Comparison of ENCODE assay signal across 21 mouse cellular contexts in genomic region chr10:118107031-118107430, GRCm38 (mm10). TPM values are rescaled to one million over a fixed set of nuclear protein-coding genes. Genes with fewer than 3 reads are reported as not detected.
A peak's percentile ranks its signal among the peaks of the same experiment; 100 is the strongest.
DNase-seq lines count a peak whose midpoint lies in the region; ATAC-seq and TF ChIP-seq lines count a peak whose summit lies in the region.
"Had no signal": no experiment of that assay in that cellular context is flagged by ENCODE, and none has a peak within 500 bp of the region (broad histone marks: within the 10 kb centered on the region; RNA-seq: fewer than 3 reads in every experiment).

No protein-coding gene starts in this region.

- H3K4me3 ChIP-seq in forebrain, embryonic 11.5 days (ENCODE audit: low read depth, low read length), result no peak overlapping the region
- no peak overlapping the region for H3K4me3 ChIP-seq in forebrain, embryonic 15.5 days
- no peak overlapping the region for H3K4me3 ChIP-seq in hindbrain, embryonic 13.5 days
- H3K4me3 ChIP-seq in hindbrain, embryonic 11.5 days (ENCODE audit: low read depth, low read length), result no peak overlapping the region
- H3K4me3 ChIP-seq in neural tube, embryonic 13.5 days, result no peak overlapping the region
- no peak overlapping the region for H3K4me3 ChIP-seq in intestine, postnatal 0 days (ENCODE audit: low read depth, low read length)
- H3K4me3 ChIP-seq: forebrain, embryonic 10.5 days had no signal

- H3K4me1 ChIP-seq in forebrain, embryonic 11.5 days (replicated peaks; ENCODE audit: control insufficient read depth, insufficient read depth, low read length), result 0 out of 2 replicates have a peak, but pooled peaks cover 4% of the 10 kb centered on the region
- peaks cover 8% of the 10 kb centered on the region for H3K4me1 ChIP-seq in forebrain, embryonic 15.5 days
- H3K4me1 ChIP-seq in hindbrain, embryonic 13.5 days (replicated peaks), result peaks cover 18% of the 10 kb centered on the region
- H3K4me1 ChIP-seq in hindbrain, embryonic 11.5 days (replicated peaks; ENCODE audit: control insufficient read depth, insufficient read depth, low read length), result no peaks in the 10 kb centered on the region; the same call in 1 of the 2 replicates
- H3K4me1 ChIP-seq in neural tube, embryonic 13.5 days (replicated peaks), result peaks cover 17% of the 10 kb centered on the region
- no peaks in the 10 kb centered on the region for H3K4me1 ChIP-seq in intestine, postnatal 0 days (replicated peaks; ENCODE audit: control insufficient read depth, insufficient read depth, low read length)

- DNase-seq in forebrain, embryonic 11.5 days (ENCODE audit: low spot score), result peak; percentile 32
- DNase-seq in hindbrain, embryonic 11.5 days (ENCODE audit: low spot score), result no peak
- no peak for DNase-seq in neural tube, embryonic 10.5 days (ENCODE audit: extremely low spot score, low spot score)
- DNase-seq: adrenal gland, adult 8-10 months; adrenal gland, postnatal 25 days; cerebellum, adult 11-12 months; cerebellum, adult 8-10 months; cerebellum, postnatal 10 days; cerebellum, postnatal 36 days; embryo, embryonic 11 days; gastrocnemius, postnatal 25 days had no signal

- no peak overlapping the region for H3K9ac ChIP-seq in forebrain, embryonic 11.5 days (ENCODE audit: low read length)
- no peak overlapping the region for H3K9ac ChIP-seq in forebrain, embryonic 15.5 days (replicated peaks)
- H3K9ac ChIP-seq in hindbrain, embryonic 13.5 days, result no peak overlapping the region
- H3K9ac ChIP-seq in hindbrain, embryonic 11.5 days (ENCODE audit: low read depth, low read length), result no peak overlapping the region
- H3K9ac ChIP-seq in neural tube, embryonic 13.5 days, result no peak overlapping the region; the same call in 1 of the 2 replicates
- H3K9ac ChIP-seq in intestine, postnatal 0 days (ENCODE audit: low read depth, low read length), result no peak overlapping the region

- H3K9me3 ChIP-seq in forebrain, embryonic 11.5 days (ENCODE audit: control insufficient read depth, low read length), result no peaks in the 10 kb centered on the region
- no peaks in the 10 kb centered on the region for H3K9me3 ChIP-seq in forebrain, embryonic 15.5 days
- no peaks in the 10 kb centered on the region for H3K9me3 ChIP-seq in hindbrain, embryonic 13.5 days
- no peaks in the 10 kb centered on the region for H3K9me3 ChIP-seq in hindbrain, embryonic 11.5 days (ENCODE audit: control insufficient read depth, low read length)
- H3K9me3 ChIP-seq in neural tube, embryonic 13.5 days, result no peaks in the 10 kb centered on the region
- H3K9me3 ChIP-seq in intestine, postnatal 0 days (ENCODE audit: control insufficient read depth), result no peaks in the 10 kb centered on the region
- H3K9me3 ChIP-seq: forebrain, embryonic 10.5 days had no signal

- no peaks in the 10 kb centered on the region for H3K27me3 ChIP-seq in forebrain, embryonic 11.5 days (ENCODE audit: control insufficient read depth, insufficient read depth, low read length)
- H3K27me3 ChIP-seq in forebrain, embryonic 15.5 days, result no peaks in the 10 kb centered on the region
- H3K27me3 ChIP-seq in hindbrain, embryonic 13.5 days, result no peaks in the 10 kb centered on the region
- H3K27me3 ChIP-seq in hindbrain, embryonic 11.5 days (ENCODE audit: control insufficient read depth, insufficient read depth, low read length), result no peaks in the 10 kb centered on the region
- H3K27me3 ChIP-seq in neural tube, embryonic 13.5 days, result no peaks in the 10 kb centered on the region
- no peaks in the 10 kb centered on the region for H3K27me3 ChIP-seq in intestine, postnatal 0 days (replicated peaks; ENCODE audit: control insufficient read depth, insufficient read depth, low read length)

- H3K27ac ChIP-seq in forebrain, embryonic 11.5 days (ENCODE audit: low read depth, low read length), result no peak overlapping the region
- no peak overlapping the region for H3K27ac ChIP-seq in forebrain, embryonic 15.5 days (replicated peaks)
- peak overlapping the region; percentile 58 for H3K27ac ChIP-seq in hindbrain, embryonic 13.5 days
- no peak overlapping the region for H3K27ac ChIP-seq in hindbrain, embryonic 11.5 days (ENCODE audit: low read depth, low read length)
- peak overlapping the region; percentile 39; the same call in 1 of the 2 replicates for H3K27ac ChIP-seq in neural tube, embryonic 13.5 days (replicated peaks)
- no peak overlapping the region for H3K27ac ChIP-seq in intestine, postnatal 0 days (ENCODE audit: low read depth, low read length)
- H3K27ac ChIP-seq: forebrain, embryonic 10.5 days had no signal

- H3K36me3 ChIP-seq in forebrain, embryonic 11.5 days (ENCODE audit: control insufficient read depth, insufficient read depth, low read length), result no peaks in the 10 kb centered on the region
- no peaks in the 10 kb centered on the region for H3K36me3 ChIP-seq in forebrain, embryonic 15.5 days
- H3K36me3 ChIP-seq in hindbrain, embryonic 13.5 days, result no peaks in the 10 kb centered on the region
- H3K36me3 ChIP-seq in hindbrain, embryonic 11.5 days (ENCODE audit: control insufficient read depth, insufficient read depth, low read length), result no peaks in the 10 kb centered on the region
- no peaks in the 10 kb centered on the region for H3K36me3 ChIP-seq in neural tube, embryonic 13.5 days
- H3K36me3 ChIP-seq in intestine, postnatal 0 days (ENCODE audit: control insufficient read depth, insufficient read depth), result no peaks in the 10 kb centered on the region
- H3K36me3 ChIP-seq: forebrain, embryonic 10.5 days had no signal

- TF ChIP-seq CTCF in intestine, postnatal 0 days (IDR thresholded peaks at IDR 0.05; ENCODE audit: low read depth), result no peak

- ATAC-seq in forebrain, embryonic 11.5 days (replicated peaks; ENCODE audit: low FRiP score), result no peak
- no peak for ATAC-seq in forebrain, embryonic 15.5 days (replicated peaks)
- ATAC-seq in hindbrain, embryonic 13.5 days (ENCODE audit: low FRiP score), result no peak
- ATAC-seq in hindbrain, embryonic 11.5 days (ENCODE audit: low FRiP score), result no peak
- ATAC-seq in neural tube, embryonic 13.5 days (ENCODE audit: low read depth), result 0 out of 2 replicates have a peak, but pooled peaks have one; percentile 33
- ATAC-seq in intestine, postnatal 0 days, result no peak
- ATAC-seq: activated CD4-positive, CD25-positive, alpha-beta regulatory T cell, adult 4 months; forebrain, embryonic 14.5 days; inflammation-experienced regulatory T-cells, adult 6 months; intestine, embryonic 16.5 days had no signal

- no peak overlapping the region for H3K4me2 ChIP-seq in forebrain, embryonic 11.5 days (ENCODE audit: low read depth, low read length, severe bottlenecking)
- H3K4me2 ChIP-seq in forebrain, embryonic 15.5 days (replicated peaks), result no peak overlapping the region
- 0 out of 2 replicates have a peak overlapping the region, but pooled peaks have one; percentile 17 for H3K4me2 ChIP-seq in hindbrain, embryonic 13.5 days
- H3K4me2 ChIP-seq in hindbrain, embryonic 11.5 days (replicated peaks; ENCODE audit: low read depth, low read length), result no peak overlapping the region
- H3K4me2 ChIP-seq in neural tube, embryonic 13.5 days, result no peak overlapping the region
- no peak overlapping the region for H3K4me2 ChIP-seq in intestine, postnatal 0 days (replicated peaks; ENCODE audit: low read depth)
- H3K4me2 ChIP-seq: heart, embryonic 11.5 days had no signal

- 86% methylated on average over 9 of the region's 9 CpGs for WGBS in forebrain, embryonic 11.5 days
- WGBS in forebrain, embryonic 15.5 days, result 86% methylated on average over 9 of the region's 9 CpGs
- WGBS in hindbrain, embryonic 13.5 days, result 74% methylated on average over 9 of the region's 9 CpGs
- 79% methylated on average over 9 of the region's 9 CpGs for WGBS in hindbrain, embryonic 11.5 days
- 77% methylated on average over 9 of the region's 9 CpGs for whole genome bisulfite sequencing in neural tube, embryonic 13.5 days
- WGBS in intestine, postnatal 0 days, result 73% methylated on average over 9 of the region's 9 CpGs

RNA-seq across cellular contexts. Expression of gene Mdm1, which starts 34.6 kb away (rescaled TPM):
- polyA plus RNA-seq in forebrain, embryonic 11.5 days (2014; fragmentation: Nextera tagmentation; extraction: Ambion mirVana), result 61.8 and 67.1 TPM in 2 replicates
- polyA plus RNA-seq in forebrain, embryonic 15.5 days (2015; fragmentation: Nextera tagmentation; extraction: Ambion mirVana), result 38.7 and 42.8 TPM in 2 replicates
- polyA plus RNA-seq in hindbrain, embryonic 13.5 days (2015; fragmentation: Nextera tagmentation; extraction: Ambion mirVana), result 36.6 and 37.1 TPM in 2 replicates
- 57.3 and 62.2 TPM in 2 replicates for polyA plus RNA-seq in hindbrain, embryonic 11.5 days (2014; fragmentation: Nextera tagmentation; extraction: Ambion mirVana)
- polyA plus RNA-seq in neural tube, embryonic 13.5 days (2015; fragmentation: Nextera tagmentation; extraction: Ambion mirVana), result 28.8 and 32.2 TPM in 2 replicates
- 3.9 and 4.4 TPM in 2 replicates for polyA plus RNA-seq in intestine, postnatal 0 days (2015; fragmentation: Nextera tagmentation; extraction: Ambion mirVana)

Comparison
In these comparisons a context has a peak if more than half of its experiments do, and no peak if none do; other contexts are left out.
1. H3K27ac ChIP-seq: peak in hindbrain, embryonic 13.5 days (single experiment) and neural tube, embryonic 13.5 days (single experiment); none in forebrain, embryonic 11.5 days (single experiment), forebrain, embryonic 15.5 days (single experiment), hindbrain, embryonic 11.5 days (single experiment) and intestine, postnatal 0 days (single experiment).